Mouse (Mus musculus): ENCODE results near the gene Aldh3a1.

Aldh3a1 gene

DNA sequence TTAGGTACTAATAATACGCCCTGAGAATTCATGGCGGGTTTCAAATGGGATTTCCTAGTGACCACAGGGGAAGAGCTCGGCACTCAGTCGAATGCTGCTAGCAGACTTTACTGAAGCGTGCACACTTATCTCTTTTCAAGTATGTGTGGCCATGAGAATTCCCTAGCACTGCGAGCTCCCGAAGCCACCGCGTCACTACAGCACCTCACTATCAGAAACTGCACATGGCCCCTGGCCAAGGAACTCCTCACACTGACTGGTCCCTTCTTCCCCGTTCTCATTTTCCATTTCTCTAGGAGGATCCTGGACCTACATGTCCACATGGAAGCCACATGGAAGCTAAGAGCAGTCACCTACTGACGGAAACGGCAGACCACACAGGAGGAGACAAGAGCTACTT lies 45.5 kb downstream of the Aldh3a1 start:
- DNase-seq, result no peak

DNA sequence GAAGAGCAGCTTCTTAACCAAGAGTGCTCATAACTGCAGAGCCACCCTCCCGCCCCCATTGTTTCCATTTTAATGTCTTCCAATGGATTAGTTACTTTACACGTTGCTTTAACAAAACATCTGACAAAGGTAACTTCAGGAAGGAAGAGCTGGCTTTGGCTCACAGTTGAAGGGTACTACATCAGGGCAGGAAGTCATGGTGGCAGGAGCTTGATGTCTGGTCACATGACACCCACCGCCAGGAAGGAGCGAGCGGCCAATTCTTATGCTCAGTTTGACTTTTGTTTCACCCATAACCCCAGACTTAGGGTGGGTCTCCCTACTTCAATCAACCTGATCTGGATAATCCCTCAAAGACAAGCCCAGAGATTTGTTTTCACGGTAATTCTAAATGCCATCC lies 51.8 kb downstream of the Aldh3a1 start:
- no peak for DNase-seq

DNA sequence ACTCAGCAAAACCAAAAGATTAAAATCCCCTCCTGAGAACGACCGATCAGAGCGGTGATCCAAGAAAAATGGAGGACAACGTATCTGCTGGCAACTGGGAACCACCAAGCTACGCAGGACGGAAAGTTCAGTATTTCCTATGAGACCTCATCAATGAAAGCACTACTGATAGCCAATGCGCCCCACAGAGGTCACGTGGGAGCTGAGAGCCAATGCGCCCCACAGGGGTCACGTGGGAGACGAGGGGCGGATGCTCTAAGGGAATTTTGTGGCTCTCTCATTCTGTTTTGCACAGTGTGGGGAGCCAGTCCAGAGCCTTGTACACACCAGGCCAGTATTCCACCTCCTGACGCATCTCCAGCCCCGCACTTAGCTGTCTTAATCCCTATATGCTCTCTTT lies 55.2 kb downstream of the Aldh3a1 start:
- DNase-seq, result no peak

DNA sequence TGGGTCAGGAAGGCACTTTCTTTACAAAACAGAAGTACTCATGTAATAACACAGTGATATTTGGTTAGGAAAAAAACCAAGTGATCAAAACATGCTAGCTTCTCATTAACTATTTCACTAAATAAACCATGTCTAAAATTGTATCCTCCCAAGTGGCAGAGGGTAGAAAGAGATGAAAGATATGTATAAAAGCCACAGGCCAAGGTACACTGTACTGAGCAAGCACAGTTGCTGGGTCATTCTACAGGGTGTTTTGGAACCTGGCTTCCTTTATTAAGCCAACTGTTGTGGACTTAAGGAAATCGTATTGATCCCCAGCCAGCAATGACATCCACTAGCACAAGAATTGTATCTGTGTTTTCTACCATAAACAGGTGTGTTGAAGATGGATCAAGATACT lies 56.5 kb downstream of the Aldh3a1 start:
- DNase-seq, result no peak

DNA sequence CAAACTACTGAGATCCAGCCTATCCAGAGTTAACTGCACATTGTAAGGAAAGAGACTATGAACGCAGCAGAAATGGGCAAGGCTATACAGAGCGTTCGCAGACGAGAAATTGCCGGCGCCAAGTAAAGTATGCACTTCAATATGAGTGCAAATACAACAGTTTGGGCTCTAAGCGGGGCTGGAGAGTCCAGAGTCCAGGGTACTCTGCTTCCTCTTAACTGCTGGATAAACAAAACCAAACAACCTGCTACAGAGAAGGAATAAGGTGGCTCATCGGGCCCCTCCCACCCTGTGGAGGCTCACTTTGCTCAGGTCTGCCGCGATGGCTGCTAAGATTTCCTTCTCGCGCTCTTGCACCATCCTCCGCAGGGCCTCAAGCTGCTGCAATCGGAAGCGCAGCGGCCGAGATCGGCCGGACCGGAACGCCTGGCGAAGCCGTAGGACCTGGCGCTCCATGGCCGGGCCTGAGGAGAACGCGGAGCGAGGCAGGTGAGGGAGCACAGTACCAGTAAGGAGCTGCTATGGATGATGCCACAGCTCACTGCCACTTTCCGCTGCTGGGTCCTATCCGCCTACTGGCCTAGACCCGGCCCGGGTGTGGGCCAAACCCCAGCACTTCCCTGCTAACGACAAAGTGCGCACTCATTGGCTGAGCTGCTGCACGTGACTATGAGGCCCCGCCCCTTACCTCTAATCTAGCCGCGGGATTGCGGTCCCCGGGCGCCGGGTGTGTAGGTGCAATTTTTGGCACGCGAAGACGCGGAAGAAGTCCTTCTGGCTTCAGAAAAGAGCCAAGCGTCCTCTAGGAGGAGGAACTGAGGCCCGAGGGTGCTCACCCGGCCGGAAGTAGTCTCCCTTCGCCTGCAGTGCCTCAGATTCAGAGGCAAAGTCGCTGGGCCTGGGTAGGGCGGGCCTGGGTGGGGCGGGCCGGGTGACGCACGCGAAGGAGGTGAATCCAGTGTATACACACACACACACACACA lies 59.5 kb downstream of the Aldh3a1 start, which contains the start of gene Aldh3a2:
TSS of gene Aldh3a2 (minus strand) at position 914 of the 983 bp plus-strand sequence.
- peak; percentile 97 for DNase-seq
